Mouse (Mus musculus): ENCODE measurements around the gene Mrps27.

DNA sequence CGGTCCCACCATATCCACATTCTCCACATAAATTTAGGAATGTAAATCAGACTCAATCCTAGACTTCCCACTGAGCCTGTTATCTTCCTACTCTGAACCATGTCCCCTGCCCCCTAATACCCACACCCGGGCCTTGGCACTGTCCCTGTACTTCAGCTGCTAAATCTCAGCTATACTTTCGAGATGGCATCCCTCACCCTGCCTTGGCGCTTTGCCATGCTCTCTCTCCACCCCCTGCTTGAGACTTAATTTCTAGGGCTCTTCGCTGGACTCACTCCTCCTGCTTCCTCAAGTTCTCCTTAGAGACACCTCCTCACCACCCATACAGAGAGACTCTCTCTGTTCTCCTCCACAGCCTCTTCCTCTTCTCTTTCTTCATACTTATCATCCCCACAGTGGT is 44.7 kb upstream of the Mrps27 start:
- no peak for TF ChIP-seq CTCF (IDR thresholded peaks at IDR 0.05; ENCODE audit: low read depth, low read length)
- TF ChIP-seq POLR2A (IDR thresholded peaks at IDR 0.05; ENCODE audit: borderline replicate concordance, low read depth, low read length) = no peak
